Mouse (Mus musculus) urinary bladder, postnatal 36 days (tissue): Measurements from ENCODE around the gene Dlgap1.
"Not testable (repeated sequence)": the region's sequence is repeated elsewhere in the genome, so short reads cannot be mapped to it uniquely, and the experiment has no call there.

Experiments
- DNase-seq, 2 experiments: peaks; one replicate each; pipeline ENCODE4 v3.0.0; 2022; ENCODE audit warnings: low spot score in 2 of 2, mixed read lengths in 1 of 2

Dlgap1 gene

GRCm38 (mm10) chr17:70806600-70806999 lies 837.7 kb downstream of the Dlgap1 start:
- no peak for DNase-seq

- no peak for DNase-seq
These were observed 839.0 kb downstream of the Dlgap1 start for GRCm38 (mm10) chr17:70807885-70808284.

DNA sequence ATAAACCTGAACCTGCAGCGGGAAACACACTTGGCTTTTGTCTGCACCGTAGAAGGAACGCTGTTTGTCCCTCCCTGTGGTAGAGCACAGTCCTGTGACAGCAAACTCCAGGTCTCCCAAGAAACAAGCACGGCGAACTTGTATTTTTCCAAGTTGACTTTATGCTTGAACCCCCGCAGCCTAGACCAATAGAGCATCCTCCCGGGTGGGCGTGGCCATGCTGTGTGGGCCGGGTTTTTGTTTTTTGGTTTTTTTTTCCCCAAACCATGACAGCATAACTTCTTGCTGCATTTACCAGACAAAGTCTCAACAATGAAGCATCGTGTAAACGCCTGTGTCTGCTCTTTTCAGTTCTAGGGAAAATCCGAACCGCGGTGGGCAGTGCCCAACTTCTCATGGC lies 840.0 kb downstream of the Dlgap1 start:
- no peak for DNase-seq

- no peak for DNase-seq
These were observed 840.9 kb downstream of the Dlgap1 start for GRCm38 (mm10) chr17:70809776-70810175.

- no peak for DNase-seq
These were observed 841.9 kb downstream of the Dlgap1 start for GRCm38 (mm10) chr17:70810795-70811194.

- DNase-seq, result no peak
These were observed 846.1 kb downstream of the Dlgap1 start for GRCm38 (mm10) chr17:70815001-70815400.

DNA sequence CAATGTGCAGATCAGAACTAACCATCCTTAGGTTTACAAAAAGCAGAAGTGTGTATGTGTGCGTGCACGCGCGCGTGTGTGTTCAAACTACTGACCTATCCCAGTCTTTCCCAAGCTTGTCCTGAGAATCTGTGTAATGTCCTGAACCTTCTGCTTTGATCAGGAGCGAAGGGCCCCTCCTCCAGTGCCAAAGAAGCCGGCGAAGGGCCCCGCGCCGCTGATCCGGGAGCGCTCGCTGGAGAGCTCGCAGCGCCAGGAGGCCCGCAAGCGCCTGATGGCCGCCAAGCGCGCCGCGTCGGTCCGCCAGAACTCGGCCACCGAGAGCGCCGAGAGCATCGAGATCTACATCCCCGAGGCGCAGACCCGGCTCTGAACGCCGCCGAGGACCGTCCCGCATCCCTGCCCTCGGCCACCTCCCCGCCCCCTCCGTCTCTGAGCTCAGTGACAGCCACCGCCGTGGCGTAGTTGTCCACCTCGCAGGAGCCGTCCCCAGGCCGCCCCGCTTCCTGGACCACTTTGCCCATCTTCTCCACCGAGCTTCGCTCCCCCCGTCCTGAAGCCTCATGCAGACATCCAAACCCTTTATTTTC lies 849.1 kb downstream of the Dlgap1 start:
- DNase-seq, result no peak

GRCm38 (mm10) chr17:70823083-70823482 lies 854.2 kb downstream of the Dlgap1 start:
- DNase-seq, result no peak

DNA sequence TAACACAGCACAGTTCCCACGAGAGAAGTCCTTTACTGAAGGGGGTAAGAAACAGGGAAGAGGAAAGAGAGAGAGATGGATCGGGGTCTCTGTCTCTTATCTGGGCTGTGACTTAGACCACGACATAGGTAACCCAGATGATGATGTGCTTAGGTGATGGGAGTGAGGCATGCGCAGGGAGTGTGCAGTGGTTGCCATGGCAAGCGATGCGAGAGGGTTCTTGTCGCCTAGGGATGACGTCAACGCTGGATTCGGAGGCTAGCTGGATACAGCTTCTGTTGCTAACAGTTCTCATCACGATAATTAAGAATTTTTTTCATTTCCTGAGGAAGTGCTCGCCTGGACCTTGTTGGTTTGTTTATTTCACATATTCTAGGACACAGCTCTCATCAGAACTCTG lies 857.4 kb downstream of the Dlgap1 start:
- no peak for DNase-seq

DNA sequence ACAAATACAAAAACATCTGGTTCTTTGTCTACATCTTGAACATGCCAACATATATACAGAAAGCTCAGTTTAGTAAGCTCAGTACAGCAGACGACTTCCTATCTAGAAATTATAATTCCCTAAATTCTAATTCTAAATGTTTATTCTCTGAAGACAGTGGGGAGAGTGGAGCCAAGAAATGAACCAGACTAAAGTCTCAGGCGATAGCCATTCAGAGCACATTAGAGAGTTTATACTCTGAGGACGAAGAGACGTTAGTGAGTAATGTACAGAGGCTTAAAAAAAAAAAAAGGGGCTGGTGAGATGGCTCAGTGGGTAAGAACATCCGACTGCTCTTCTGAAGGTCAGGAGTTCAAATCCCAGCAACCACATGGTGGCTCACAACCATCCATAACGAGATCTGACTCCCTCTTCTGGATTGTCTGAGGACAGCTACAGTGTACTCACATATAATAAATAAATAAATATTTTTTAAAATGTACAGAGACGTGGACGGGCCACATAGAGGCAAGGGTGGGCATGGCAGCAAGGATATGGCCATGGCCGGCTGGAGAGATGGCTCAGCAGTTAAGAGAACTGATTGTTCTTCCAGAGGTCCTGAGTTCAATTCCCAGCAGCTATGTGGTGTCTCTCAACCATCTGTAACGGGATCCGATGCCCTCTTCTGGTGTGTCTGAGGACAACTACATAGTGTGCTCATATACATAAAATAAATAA lies 858.7 kb downstream of the Dlgap1 start:
- not testable (repeated sequence) for DNase-seq

GRCm38 (mm10) chr17:70828180-70828528 lies 859.3 kb downstream of the Dlgap1 start:
- no peak for DNase-seq

DNA sequence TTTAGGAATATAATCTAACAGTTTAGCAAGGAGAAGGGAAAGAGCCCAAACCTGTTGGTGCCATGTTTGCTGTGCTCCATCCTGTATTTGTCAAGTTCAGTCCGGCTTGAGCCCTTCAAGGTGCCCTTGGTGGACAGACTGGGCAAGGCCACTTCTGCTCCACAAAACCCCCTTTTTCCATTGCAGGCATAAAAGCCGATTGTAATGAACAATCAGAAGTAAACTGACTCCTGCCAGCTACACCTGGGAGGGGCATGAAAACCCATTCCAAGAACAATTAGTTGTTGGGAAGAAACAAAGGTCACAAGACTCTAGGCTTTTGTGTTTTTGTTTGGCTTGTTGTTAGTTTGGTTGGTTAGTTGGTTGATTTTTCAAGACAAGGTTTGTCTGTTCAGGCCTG lies 859.7 kb downstream of the Dlgap1 start:
- DNase-seq, result no peak

GRCm38 (mm10) chr17:70829217-70829616 lies 860.3 kb downstream of the Dlgap1 start:
- no peak for DNase-seq

- no peak for DNase-seq
These were observed 861.3 kb downstream of the Dlgap1 start for GRCm38 (mm10) chr17:70829943-70830715.

DNA sequence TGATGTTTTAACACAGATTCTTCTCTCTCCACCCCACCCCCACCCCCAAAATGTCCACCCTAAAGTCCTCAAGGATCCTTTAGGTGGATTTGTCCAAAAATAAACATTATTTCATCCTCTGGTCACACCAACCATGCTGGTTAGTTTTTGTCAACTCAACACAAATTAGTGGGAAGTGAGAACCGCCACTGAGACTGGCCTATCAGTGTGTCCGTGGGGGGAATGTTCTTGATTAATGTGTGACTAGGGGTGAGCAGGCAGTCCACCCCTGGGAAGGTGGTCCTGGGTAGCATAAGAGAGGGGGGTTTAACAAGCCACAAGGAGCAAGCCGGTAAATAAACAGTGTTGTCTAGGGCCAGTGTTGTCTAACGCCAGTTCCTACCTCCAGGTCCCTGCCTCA lies 862.7 kb downstream of the Dlgap1 start:
- no peak for DNase-seq

DNA sequence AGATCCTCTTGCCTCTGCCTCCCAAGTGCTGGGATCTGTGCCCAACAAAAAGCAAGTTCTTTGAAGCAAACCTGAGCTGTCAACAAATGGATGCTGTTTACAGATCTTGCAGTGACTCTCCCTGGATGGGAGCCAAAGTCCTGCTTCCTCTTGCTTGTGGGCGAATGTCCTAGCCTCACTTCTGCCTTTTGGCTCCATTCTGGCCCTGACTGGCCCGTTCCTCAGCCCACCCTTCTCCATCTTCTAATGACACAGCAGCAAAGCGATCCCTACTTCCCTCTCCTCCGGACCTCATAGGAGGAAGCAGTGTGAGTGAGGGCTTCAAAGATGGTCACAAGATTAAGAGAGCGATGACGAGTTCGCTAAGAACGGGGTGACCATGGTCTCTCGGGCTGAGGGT lies 863.7 kb downstream of the Dlgap1 start:
- no peak for DNase-seq

- DNase-seq, result peak in 1 of 2 experiments; percentile 57
These were observed 865.6 kb downstream of the Dlgap1 start for GRCm38 (mm10) chr17:70834430-70834965.

GRCm38 (mm10) chr17:70835071-70835790 lies 866.4 kb downstream of the Dlgap1 start:
- no peak for DNase-seq

GRCm38 (mm10) chr17:70836820-70837219 lies 867.9 kb downstream of the Dlgap1 start:
- peak in 1 of 2 experiments; percentile 43 for DNase-seq

DNA sequence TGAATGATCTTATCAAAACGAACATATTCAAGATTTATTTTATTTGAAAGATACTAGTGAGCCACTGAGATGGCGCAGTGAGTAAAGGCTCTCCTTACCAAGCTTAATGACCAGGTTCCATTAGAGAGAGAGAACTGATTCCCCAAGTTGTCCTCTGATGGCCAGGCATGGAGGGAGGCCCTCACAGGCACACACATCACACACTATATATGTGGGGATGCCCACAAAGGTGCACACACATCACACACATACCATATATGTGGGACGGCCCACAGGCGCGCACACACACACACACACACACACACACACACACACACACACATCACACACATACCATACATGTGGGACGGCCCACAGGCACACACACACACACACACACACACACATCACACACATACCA lies 868.6 kb downstream of the Dlgap1 start:
- DNase-seq, result not testable (repeated sequence)

GRCm38 (mm10) chr17:70838031-70838430 lies 869.2 kb downstream of the Dlgap1 start:
- no peak for DNase-seq

DNA sequence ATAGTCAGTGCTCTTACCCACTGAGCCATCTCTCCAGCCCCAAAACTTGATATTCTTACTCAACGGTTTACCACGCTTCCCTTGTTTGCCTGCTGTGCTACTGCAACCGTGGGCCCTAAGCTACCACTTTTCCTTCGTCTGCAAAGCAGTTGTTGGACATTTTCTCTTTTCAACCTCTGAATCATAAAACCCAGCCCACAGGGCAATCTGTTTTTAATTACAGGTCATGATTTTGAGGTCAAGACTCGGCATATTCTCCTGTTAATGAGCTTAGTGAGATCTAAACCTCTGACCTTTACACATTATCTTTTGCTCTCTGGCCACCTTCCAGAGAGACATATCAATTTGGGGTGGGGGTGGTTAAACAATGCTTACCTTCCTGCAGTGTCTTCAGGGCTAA lies 869.7 kb downstream of the Dlgap1 start:
- DNase-seq, result no peak
